Comparison of ENCODE assay signal across 21 mouse cellular contexts in genomic region chr19:45618184-45618583, GRCm38 (mm10). TPM values are rescaled to one million over a fixed set of nuclear protein-coding genes. Genes with fewer than 3 reads are reported as not detected.
DNase-seq lines count a peak whose midpoint lies in the region; ATAC-seq lines count a peak whose summit lies in the region.
"Had no signal": no experiment of that assay in that cellular context is flagged by ENCODE, and none has a peak within 500 bp of the region (broad histone marks: within the 10 kb centered on the region; RNA-seq: fewer than 3 reads in every experiment).

No protein-coding gene starts in this region.

- H3K27me3 ChIP-seq in lung, embryonic 16.5 days (ENCODE audit: control insufficient read depth, insufficient read depth, low read depth, low read length) = no peaks in the 10 kb centered on the region
- no peaks in the 10 kb centered on the region for H3K27me3 ChIP-seq in midbrain, embryonic 16.5 days (ENCODE audit: control insufficient read depth, insufficient read depth, low read depth, low read length)
- H3K27me3 ChIP-seq: heart, embryonic 13.5 days; hindbrain, embryonic 15.5 days had no signal

- ATAC-seq in lung, embryonic 16.5 days (ENCODE audit: low read depth) = peak; percentile 70; the same call in 1 of the 2 replicates
- ATAC-seq in activated CD4-positive, CD25-positive, alpha-beta regulatory T cell, adult 4 months = no peak
- no peak for ATAC-seq in midbrain, embryonic 16.5 days
- ATAC-seq: CD4-positive, CD25-positive, alpha-beta regulatory T cell, adult 4 months; forebrain, embryonic 14.5 days; forebrain, postnatal 0 days had no signal

- WGBS in lung, embryonic 16.5 days = 64% methylated on average over 6 of the region's 6 CpGs
- 96% methylated on average over 6 of the region's 6 CpGs for WGBS in midbrain, embryonic 16.5 days

- H3K9me3 ChIP-seq in lung, embryonic 16.5 days (ENCODE audit: control insufficient read depth, low read length) = no peaks in the 10 kb centered on the region
- H3K9me3 ChIP-seq in midbrain, embryonic 16.5 days (replicated peaks; ENCODE audit: control insufficient read depth, low read length, poor library complexity, severe bottlenecking) = no peaks in the 10 kb centered on the region
- H3K9me3 ChIP-seq: heart, embryonic 13.5 days; hindbrain, embryonic 12.5 days; hindbrain, embryonic 15.5 days had no signal

- H3K4me1 ChIP-seq in lung, embryonic 16.5 days (replicated peaks; ENCODE audit: control insufficient read depth, insufficient read depth, low read length) = peaks cover 13% of the 10 kb centered on the region
- H3K4me1 ChIP-seq in midbrain, embryonic 16.5 days (ENCODE audit: control insufficient read depth, insufficient read depth, low read length) = peaks cover 26% of the 10 kb centered on the region

- no peaks in the 10 kb centered on the region for H3K36me3 ChIP-seq in lung, embryonic 16.5 days (ENCODE audit: control insufficient read depth, insufficient read depth, low read length)
- H3K36me3 ChIP-seq in midbrain, embryonic 16.5 days (ENCODE audit: control insufficient read depth, insufficient read depth, low read length) = peaks cover 3% of the 10 kb centered on the region; the same call in 1 of the 2 replicates
- H3K36me3 ChIP-seq: hindbrain, embryonic 12.5 days; hindbrain, embryonic 15.5 days had no signal

- no peak for DNase-seq in lung, postnatal 25 days (ENCODE audit: low spot score)
- peak; percentile 29 for DNase-seq in NIH3T3 (ENCODE audit: low read depth)
- peak; percentile 23 for DNase-seq in lung, postnatal 14 days
- DNase-seq: adrenal gland, postnatal 10 days; adrenal gland, postnatal 36 days; cerebellum, adult 18-20 months; cerebellum, adult 9-10 months; cerebellum, postnatal 14 days; forebrain, postnatal 0 days; gastrocnemius, adult 2 months; gastrocnemius, postnatal 14 days; heart, adult 18-20 months; heart, postnatal 14 days had no signal

- no peak overlapping the region for H3K9ac ChIP-seq in lung, embryonic 16.5 days (ENCODE audit: low read length)
- H3K9ac ChIP-seq in midbrain, embryonic 16.5 days (ENCODE audit: low read depth, low read length) = no peak overlapping the region
- H3K9ac ChIP-seq: forebrain, postnatal 0 days; heart, embryonic 13.5 days; hindbrain, embryonic 12.5 days; hindbrain, embryonic 15.5 days had no signal

- H3K4me2 ChIP-seq in lung, embryonic 16.5 days (ENCODE audit: low read depth, low read length) = no peak overlapping the region
- H3K4me2 ChIP-seq in midbrain, embryonic 16.5 days (ENCODE audit: low read length) = no peak overlapping the region
- H3K4me2 ChIP-seq: heart, embryonic 13.5 days; hindbrain, embryonic 12.5 days; hindbrain, embryonic 15.5 days had no signal

- H3K4me3 ChIP-seq in lung, embryonic 16.5 days (ENCODE audit: low read length) = no peak overlapping the region
- no peak overlapping the region for H3K4me3 ChIP-seq in midbrain, embryonic 16.5 days (ENCODE audit: low read depth, low read length)
- H3K4me3 ChIP-seq: gastrocnemius, adult 2 months; heart, embryonic 13.5 days; hindbrain, embryonic 12.5 days; hindbrain, embryonic 15.5 days had no signal

- H3K27ac ChIP-seq in lung, embryonic 16.5 days (ENCODE audit: low read length) = no peak overlapping the region
- no peak overlapping the region for H3K27ac ChIP-seq in midbrain, embryonic 16.5 days (ENCODE audit: low read length)
- H3K27ac ChIP-seq: gastrocnemius, adult 2 months; heart, embryonic 13.5 days; hindbrain, embryonic 12.5 days; hindbrain, embryonic 15.5 days had no signal

RNA-seq across cellular contexts. Expression of gene Fbxw4, which starts 41.9 kb away (rescaled TPM):
- polyA plus RNA-seq in lung, embryonic 16.5 days (2015; fragmentation: Nextera tagmentation; extraction: Ambion mirVana) = 4.3 and 5.4 TPM in 2 replicates
- polyA plus RNA-seq in activated CD4-positive, CD25-positive, alpha-beta regulatory T cell, adult 4 months (2017; shearing (Covaris generic)) = 10 to 100 TPM; 10.1 to 16.2 TPM
- 4.2 and 5.6 TPM in 2 replicates for polyA plus RNA-seq in midbrain, embryonic 16.5 days (2015; fragmentation: Nextera tagmentation; extraction: Ambion mirVana)

RNA-seq across cellular contexts. Expression of gene Gm17018, which starts 57.8 kb away (rescaled TPM):
- polyA plus RNA-seq in lung, embryonic 16.5 days (2015; fragmentation: Nextera tagmentation; extraction: Ambion mirVana) = 55.0 and 60.5 TPM in 2 replicates
- polyA plus RNA-seq in activated CD4-positive, CD25-positive, alpha-beta regulatory T cell, adult 4 months (2017; shearing (Covaris generic)) = 10 to 100 TPM; 65.5 to 69.1 TPM
- 66.9 and 75.8 TPM in 2 replicates for polyA plus RNA-seq in midbrain, embryonic 16.5 days (2015; fragmentation: Nextera tagmentation; extraction: Ambion mirVana)

RNA-seq across cellular contexts. Expression of gene Poll, which starts 57.9 kb away (rescaled TPM):
- 17.4 and 18.7 TPM in 2 replicates for polyA plus RNA-seq in lung, embryonic 16.5 days (2015; fragmentation: Nextera tagmentation; extraction: Ambion mirVana)
- 10 to 100 TPM; 16.2 to 31.6 TPM for polyA plus RNA-seq in activated CD4-positive, CD25-positive, alpha-beta regulatory T cell, adult 4 months (2017; shearing (Covaris generic))
- polyA plus RNA-seq in midbrain, embryonic 16.5 days (2015; fragmentation: Nextera tagmentation; extraction: Ambion mirVana) = 12.7 and 13.3 TPM in 2 replicates
